Mouse (Mus musculus): Measurements from ENCODE around the gene Syt1.
A peak's percentile ranks its signal among the peaks of the same experiment; 100 is the strongest.

DNA sequence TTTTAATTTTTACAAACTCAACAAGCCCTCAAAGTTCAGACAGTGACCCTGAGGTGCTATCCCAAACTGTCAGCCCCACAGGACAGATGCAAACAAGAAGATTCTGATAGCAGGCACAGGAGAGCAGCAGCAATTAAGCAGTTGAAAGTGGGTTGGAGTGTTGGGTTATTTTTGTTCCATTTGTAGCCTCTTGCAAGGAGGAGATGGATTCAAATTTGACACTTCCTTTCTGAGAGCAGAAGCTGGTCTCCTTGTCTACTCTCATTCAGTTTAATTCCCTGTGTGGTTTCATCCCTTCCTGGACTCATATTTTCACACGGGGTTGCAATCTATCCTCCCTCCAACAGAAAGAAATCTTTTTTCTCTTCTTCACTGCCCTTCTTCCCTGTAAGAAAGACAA is 951 bp downstream of the Syt1 start:
- TF ChIP-seq CTCF (IDR thresholded peaks at IDR 0.05; ENCODE audit: extremely low read depth, insufficient read depth, low read length): no peak
- peak; percentile 37; the same call in 1 of the 2 replicates for TF ChIP-seq POLR2A (IDR thresholded peaks at IDR 0.05; ENCODE audit: extremely low read depth, insufficient read depth, low read length)

All from cortical plate, adult 2 months (tissue).